ENCODE assay signal across 9 mouse cellular contexts in the genomic region with DNA sequence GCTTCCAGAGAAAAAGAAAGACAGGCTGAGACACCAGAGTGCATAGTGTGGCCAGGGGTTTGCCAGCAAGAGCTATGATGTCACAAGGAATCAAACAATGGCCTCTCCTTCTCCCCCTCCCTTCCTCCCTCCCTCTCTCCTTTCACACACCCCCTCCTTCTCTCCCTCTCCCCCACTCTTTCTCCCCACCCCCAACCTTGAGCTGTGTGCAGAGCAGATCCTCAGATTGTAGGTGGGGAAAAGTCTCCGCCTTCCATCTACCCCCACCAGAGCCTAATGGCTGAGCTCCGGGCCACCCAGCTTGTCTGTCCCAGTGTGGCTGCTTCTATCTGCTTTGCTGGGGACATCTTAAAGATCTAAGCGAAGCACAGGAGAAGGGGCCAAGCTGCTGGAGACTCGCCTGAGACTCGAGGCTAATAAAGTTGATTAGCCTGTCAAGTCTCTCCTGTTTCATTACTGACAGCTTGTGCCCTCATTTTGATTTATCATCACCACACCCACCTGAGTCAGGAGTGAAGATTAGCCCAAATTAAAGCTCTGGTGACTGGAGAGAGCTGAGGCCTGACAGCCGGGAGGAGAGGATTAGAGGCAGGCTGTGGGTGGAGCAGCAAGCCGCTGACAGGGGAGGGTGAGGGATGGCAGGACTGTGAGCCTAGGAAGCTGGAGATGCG.
DNase-seq lines count a peak whose midpoint lies in the region; ATAC-seq and TF ChIP-seq lines count a peak whose summit lies in the region.
"Had no signal": no experiment of that assay in that cellular context is flagged by ENCODE, and none has a peak within 500 bp of the region (broad histone marks: within the 10 kb centered on the region; RNA-seq: fewer than 3 reads in every experiment).

No protein-coding gene starts in this region.

- H3K36me3 ChIP-seq in heart, embryonic 10.5 days = no peaks in the 10 kb centered on the region
- no peaks in the 10 kb centered on the region for H3K36me3 ChIP-seq in forebrain, embryonic 14.5 days (ENCODE audit: control insufficient read depth, insufficient read depth, low read length)
- no peaks in the 10 kb centered on the region for H3K36me3 ChIP-seq in limb, embryonic 15.5 days
- no peaks in the 10 kb centered on the region for H3K36me3 ChIP-seq in thymus, adult 2 months (ENCODE audit: control insufficient read depth, insufficient read depth, low read length)

- no peak overlapping the region for H3K9ac ChIP-seq in forebrain, embryonic 14.5 days (ENCODE audit: low read length)
- H3K9ac ChIP-seq in limb, embryonic 15.5 days = no peak overlapping the region

- TF ChIP-seq CTCF in thymus, adult 2 months (IDR thresholded peaks at IDR 0.05; ENCODE audit: borderline replicate concordance, control insufficient read depth, extremely low read depth, insufficient read depth, low read length, poor library complexity) = no peak

- H3K4me2 ChIP-seq in forebrain, embryonic 14.5 days (ENCODE audit: low read length) = peak overlapping the region; percentile 5; the same call in 1 of the 2 replicates
- 0 out of 2 replicates have a peak overlapping the region, but pooled peaks have one; percentile 14 for H3K4me2 ChIP-seq in limb, embryonic 15.5 days

- WGBS in heart, embryonic 10.5 days = 0% methylated on average over 8 of the region's 8 CpGs
- WGBS in forebrain, embryonic 14.5 days = 3% methylated on average over 8 of the region's 8 CpGs
- WGBS in limb, embryonic 15.5 days = 4% methylated on average over 8 of the region's 8 CpGs
- 24% methylated on average over 8 of the region's 8 CpGs for WGBS in thymus, adult 2 months

- peak overlapping the region; percentile 27 for H3K4me3 ChIP-seq in heart, embryonic 10.5 days
- H3K4me3 ChIP-seq in forebrain, embryonic 14.5 days (ENCODE audit: low read depth, low read length) = no peak overlapping the region
- no peak overlapping the region for H3K4me3 ChIP-seq in limb, embryonic 15.5 days
- H3K4me3 ChIP-seq in thymus, adult 2 months (ENCODE audit: control insufficient read depth, insufficient read depth, low read length) = no peak overlapping the region

- H3K27me3 ChIP-seq in heart, embryonic 10.5 days (ENCODE audit: insufficient read depth, poor library complexity, severe bottlenecking) = no peaks in the 10 kb centered on the region
- H3K27me3 ChIP-seq in forebrain, embryonic 14.5 days (replicated peaks; ENCODE audit: control insufficient read depth, insufficient read depth, low read length) = no peaks in the 10 kb centered on the region
- 0 out of 2 replicates have a peak, but pooled peaks cover 3% of the 10 kb centered on the region for H3K27me3 ChIP-seq in limb, embryonic 15.5 days
- no peaks in the 10 kb centered on the region for H3K27me3 ChIP-seq in thymus, adult 2 months (ENCODE audit: control insufficient read depth, insufficient read depth, low read length)

- peaks cover 42% of the 10 kb centered on the region for H3K4me1 ChIP-seq in heart, embryonic 10.5 days
- 0 out of 2 replicates have a peak, but pooled peaks cover 16% of the 10 kb centered on the region for H3K4me1 ChIP-seq in forebrain, embryonic 14.5 days (ENCODE audit: control insufficient read depth, insufficient read depth, low read length)
- H3K4me1 ChIP-seq in limb, embryonic 15.5 days = peaks cover 34% of the 10 kb centered on the region
- H3K4me1 ChIP-seq in thymus, adult 2 months (replicated peaks; ENCODE audit: control insufficient read depth, insufficient read depth, low read length) = no peaks in the 10 kb centered on the region

- H3K9me3 ChIP-seq in heart, embryonic 10.5 days = no peaks in the 10 kb centered on the region
- no peaks in the 10 kb centered on the region for H3K9me3 ChIP-seq in forebrain, embryonic 14.5 days (replicated peaks; ENCODE audit: control insufficient read depth, low read length)
- H3K9me3 ChIP-seq in limb, embryonic 15.5 days = no peaks in the 10 kb centered on the region

- peak; percentile 85 for DNase-seq in heart, embryonic 10.5 days (ENCODE audit: low spot score)
- no peak for DNase-seq in heart, adult 18-20 months
- peak; percentile 13 for DNase-seq in ES-CJ7 (ENCODE audit: low read depth, low spot score)
- DNase-seq in forebrain, embryonic 14.5 days (ENCODE audit: low spot score) = peak; percentile 39
- DNase-seq in frontal cortex, adult 2 months (ENCODE audit: extremely low spot score in 1 of 2, low spot score in 1 of 2) = no peak
- no peak for DNase-seq in thymus, adult 2 months
- no peak for DNase-seq in heart, adult 11 months
- DNase-seq: layer of hippocampus, postnatal 36 days had no signal

- no peak for TF ChIP-seq POLR2A in thymus, adult 2 months (IDR thresholded peaks at IDR 0.05; ENCODE audit: control insufficient read depth, extremely low read depth, insufficient read depth, low read length, poor library complexity)

- H3K27ac ChIP-seq in heart, embryonic 10.5 days = peak overlapping the region; percentile 62; the same call in 1 of the 2 replicates
- no peak overlapping the region for H3K27ac ChIP-seq in forebrain, embryonic 14.5 days (ENCODE audit: low read depth, low read length)
- H3K27ac ChIP-seq in limb, embryonic 15.5 days = no peak overlapping the region
- H3K27ac ChIP-seq in thymus, adult 2 months (ENCODE audit: control insufficient read depth, insufficient read depth, low read length) = no peak overlapping the region

- ATAC-seq in forebrain, embryonic 14.5 days = peak; percentile 58
- ATAC-seq in limb, embryonic 15.5 days (ENCODE audit: insufficient number of reproducible peaks, low FRiP score, low TSS enrichment, low read depth) = no peak

Comparison
In these comparisons a context has a peak if more than half of its experiments do, and no peak if none do; other contexts are left out.
1. DNase-seq: peak in heart, embryonic 10.5 days (single experiment), ES-CJ7 (single experiment) and forebrain, embryonic 14.5 days (single experiment); none in heart, adult 18-20 months (0 of 2), frontal cortex, adult 2 months (0 of 2), thymus, adult 2 months (single experiment) and heart, adult 11 months (single experiment).